Mouse (Mus musculus) midbrain, embryonic 11.5 days (tissue): ENCODE results near the gene Zfp398. TPM values are rescaled to one million over a fixed set of nuclear protein-coding genes. Genes with fewer than 3 reads are reported as not detected.
"Not testable (repeated sequence)": the region's sequence is repeated elsewhere in the genome, so short reads cannot be mapped to it uniquely, and the experiment has no call there.

ENCODE experiments used
- ATAC-seq: fragments of 200-750 bp; cut with Nextera tagmentation; 2 replicates; pipeline ENCODE4 v1.8.0; 2017; ENCODE audit warnings: moderate TSS enrichment, moderate library complexity; ENCODE audit not compliant: low FRiP score
- DNase-seq: peaks from one replicate; pipeline ENCODE4 v3.0.0; 2015; ENCODE audit warnings: low spot score; ENCODE audit errors: missing footprints
- H3K27ac ChIP-seq: fragments of 300-500 bp; sonication (generic); 2 replicates; pipeline ENCODE4 v1.5.1; 2014; ENCODE audit warnings: low read depth, low read length
- H3K27me3 ChIP-seq: fragments of 300-500 bp; sonication (generic); 2 replicates; pipeline ENCODE4 v1.6.1; 2014; ENCODE audit warnings: mild to moderate bottlenecking, low read length, moderate library complexity, mixed read lengths; ENCODE audit not compliant: control insufficient read depth, insufficient read depth
- H3K36me3 ChIP-seq: fragments of 300-500 bp; sonication (generic); 2 replicates; pipeline ENCODE4 v1.6.1; 2014; ENCODE audit warnings: mild to moderate bottlenecking, low read length, moderate library complexity, mixed read lengths; ENCODE audit not compliant: control insufficient read depth, insufficient read depth
- H3K4me1 ChIP-seq: fragments of 300-500 bp; sonication (generic); 2 replicates; pipeline ENCODE4 v1.6.1; 2014; ENCODE audit warnings: low read length; ENCODE audit not compliant: control insufficient read depth, insufficient read depth
- H3K4me2 ChIP-seq: fragments of 300-500 bp; sonication (generic); 2 replicates; pipeline ENCODE4 v1.6.1; 2014; ENCODE audit warnings: mild to moderate bottlenecking, moderate library complexity
- H3K4me3 ChIP-seq: fragments of 300-500 bp; sonication (generic); 2 replicates; pipeline ENCODE4 v1.5.1; 2014; ENCODE audit warnings: low read depth, low read length
- H3K9ac ChIP-seq: fragments of 300-500 bp; sonication (generic); 2 replicates; pipeline ENCODE4 v1.6.1; 2014; ENCODE audit warnings: low read length
- H3K9me3 ChIP-seq: fragments of 300-500 bp; sonication (generic); 2 replicates; pipeline ENCODE4 v1.6.1; 2016; ENCODE audit warnings: low read length; ENCODE audit not compliant: control insufficient read depth
- WGBS: fragments of 180-500 bp; shearing (Covaris S2); extraction: QIAGEN DNeasy Blood & Tissue Kit; methylation state at CpG from one replicate; pipeline ENCODE4 v1.1.7; 2014; 5-methylcytosine and 5-hydroxymethylcytosine counted together
- polyA plus RNA-seq: library from polyadenylated mRNA; unstranded; fragments of >200 nt; fragmentation: Nextera tagmentation; extraction: Ambion mirVana; gene quantifications from 2 replicates; pipeline ENCODE4 v1.2.1, GENCODE M21; 2014

The Zfp398 gene
- polyA plus RNA-seq, 1 experiment from 2014 or later = 7.6 TPM

GRCm38 (mm10) chr6:47832220-47832619 lies 3.2 kb upstream of the Zfp398 start:
- Histone ChIP-seq H3K4me2 (no peak overlapping the region), H3K4me3 (no peak overlapping the region), H3K9me3 (no peaks in the 10 kb centered on the region), H3K27ac (no peak overlapping the region), H3K4me1 (peaks cover 10% of the 10 kb centered on the region; the same call in 1 of the 2 replicates), H3K27me3 (no peaks in the 10 kb centered on the region), H3K36me3 (no peaks in the 10 kb centered on the region), H3K9ac (no peak overlapping the region)
- WGBS = 91% methylated on average over 1 of the region's 1 CpGs
- DNase-seq = peak; percentile 65
- ATAC-seq = no peak

DNA sequence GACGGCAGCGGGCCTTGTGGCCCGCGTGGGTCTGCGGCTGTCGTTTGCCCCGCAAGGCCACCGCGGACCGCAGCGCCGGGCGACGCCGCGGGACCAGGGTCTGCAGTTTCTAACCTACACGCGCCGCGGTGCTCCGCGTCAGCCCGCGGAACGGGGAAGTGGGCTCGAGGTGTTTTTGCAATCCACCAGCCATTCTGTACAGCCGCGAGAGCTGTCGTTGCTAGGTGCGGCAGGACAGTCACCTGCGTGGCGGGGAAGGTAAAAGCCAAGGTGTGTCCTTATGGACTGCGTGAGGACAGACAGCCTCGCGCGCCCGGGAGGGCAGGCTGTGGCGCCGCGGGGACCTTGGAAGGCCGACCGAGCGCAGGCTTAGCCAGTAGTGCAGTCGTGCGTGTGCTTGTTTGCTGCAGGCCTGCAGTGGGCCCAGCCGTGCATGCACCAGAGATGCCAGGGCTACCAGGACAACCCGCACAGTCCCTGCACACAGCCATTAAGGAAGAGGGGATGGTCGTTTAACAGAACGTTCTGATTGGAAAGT lies 592 bp downstream of the Zfp398 start:
- 0% methylated on average over 45 of the region's 49 CpGs for WGBS
- Histone ChIP-seq H3K4me2 (peak overlapping the region; percentile 68), H3K27me3 (no peaks in the 10 kb centered on the region), H3K9me3 (no peaks in the 10 kb centered on the region), H3K27ac (peak overlapping the region; percentile 92), H3K36me3 (no peaks in the 10 kb centered on the region), H3K4me1 (peaks cover 2% of the 10 kb centered on the region; the same call in 1 of the 2 replicates), H3K4me3 (peak overlapping the region; percentile 95), H3K9ac (peak overlapping the region; percentile 88)
- ATAC-seq (peak; percentile 82), DNase-seq (peak; percentile 96)

- Histone ChIP-seq H3K4me1 (peaks cover 2% of the 10 kb centered on the region; the same call in 1 of the 2 replicates), H3K4me2 (no peak overlapping the region), H3K27me3 (no peaks in the 10 kb centered on the region), H3K9me3 (no peaks in the 10 kb centered on the region), H3K4me3 (no peak overlapping the region), H3K36me3 (no peaks in the 10 kb centered on the region), H3K9ac (no peak overlapping the region), H3K27ac (no peak overlapping the region)
- no peak for ATAC-seq
- WGBS = 96% methylated on average over 2 of the region's 2 CpGs
- DNase-seq = no peak
These were observed 2.2 kb downstream of the Zfp398 start for GRCm38 (mm10) chr6:47837630-47838029.

- no peaks in the 10 kb centered on the region for H3K9me3 ChIP-seq
- no peak overlapping the region for H3K9ac ChIP-seq
- no peaks in the 10 kb centered on the region for H3K36me3 ChIP-seq
- 97% methylated on average over 1 of the region's 1 CpGs for WGBS
- no peaks in the 10 kb centered on the region for H3K27me3 ChIP-seq
- no peak for ATAC-seq
- H3K4me2 ChIP-seq = no peak overlapping the region
- H3K27ac ChIP-seq = no peak overlapping the region
- H3K4me1 ChIP-seq = peaks cover 2% of the 10 kb centered on the region; the same call in 1 of the 2 replicates
- no peak for DNase-seq
- H3K4me3 ChIP-seq = no peak overlapping the region
These were observed 5.6 kb downstream of the Zfp398 start for GRCm38 (mm10) chr6:47841077-47841476.

- H3K4me2 ChIP-seq = no peak overlapping the region
- H3K9ac ChIP-seq = no peak overlapping the region
- H3K9me3 ChIP-seq = no peaks in the 10 kb centered on the region
- H3K27ac ChIP-seq = no peak overlapping the region
- H3K4me3 ChIP-seq = no peak overlapping the region
- DNase-seq (no peak), ATAC-seq (no peak)
- no peaks in the 10 kb centered on the region for H3K4me1 ChIP-seq
- no peaks in the 10 kb centered on the region for H3K36me3 ChIP-seq
- H3K27me3 ChIP-seq = no peaks in the 10 kb centered on the region
- WGBS = 89% methylated on average over 2 of the region's 2 CpGs
These were observed 6.4 kb downstream of the Zfp398 start for GRCm38 (mm10) chr6:47841831-47842230.

DNA sequence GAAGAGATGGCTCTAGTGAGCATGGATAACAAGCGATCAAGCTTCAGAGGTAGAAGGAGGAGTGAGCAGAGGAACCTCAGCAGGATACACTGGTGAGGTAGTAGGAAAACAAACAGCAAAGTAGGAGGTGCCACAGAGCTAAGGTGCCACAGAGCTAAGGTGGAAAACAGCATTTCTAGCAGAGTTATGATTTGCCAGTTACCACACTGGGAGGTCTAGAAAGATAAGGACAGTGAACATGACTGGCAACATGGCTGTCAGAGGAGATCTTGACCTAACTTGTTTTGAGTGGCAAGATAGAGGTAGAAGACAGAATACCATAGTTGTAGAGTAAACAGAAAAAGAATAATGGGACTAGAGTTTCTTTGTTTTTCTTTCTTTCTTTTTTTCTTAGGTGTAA lies 6.9 kb downstream of the Zfp398 start:
- H3K4me2 ChIP-seq = no peak overlapping the region
- H3K9ac ChIP-seq = no peak overlapping the region
- ATAC-seq (no peak), DNase-seq (no peak)
- H3K4me3 ChIP-seq = no peak overlapping the region
- no peaks in the 10 kb centered on the region for H3K4me1 ChIP-seq
- no peaks in the 10 kb centered on the region for H3K27me3 ChIP-seq
- H3K9me3 ChIP-seq = no peaks in the 10 kb centered on the region
- H3K36me3 ChIP-seq = no peaks in the 10 kb centered on the region
- H3K27ac ChIP-seq = no peak overlapping the region
- 89% methylated on average over 1 of the region's 1 CpGs for WGBS

- H3K4me2 ChIP-seq = no peak overlapping the region
These were observed 10.3 kb downstream of the Zfp398 start for GRCm38 (mm10) chr6:47845779-47846178.

GRCm38 (mm10) chr6:47857241-47857640 lies 21.8 kb downstream of the Zfp398 start:
- no peak for DNase-seq
- ATAC-seq = no peak
- Histone ChIP-seq H3K9me3 (no peaks in the 10 kb centered on the region), H3K4me1 (no peaks in the 10 kb centered on the region), H3K27ac (no peak overlapping the region), H3K4me2 (no peak overlapping the region), H3K36me3 (0 out of 2 replicates have a peak, but pooled peaks cover 3% of the 10 kb centered on the region), H3K9ac (no peak overlapping the region), H3K4me3 (no peak overlapping the region), H3K27me3 (no peaks in the 10 kb centered on the region)
- WGBS = 94% methylated on average over 6 of the region's 6 CpGs

More at GRCm38 (mm10) chr6:47845779-47846178, 10.3 kb downstream of the Zfp398 start:
- H3K9ac ChIP-seq = no peak overlapping the region
- no peak for DNase-seq
- H3K27ac ChIP-seq = no peak overlapping the region
- no peaks in the 10 kb centered on the region for H3K27me3 ChIP-seq
- no peaks in the 10 kb centered on the region for H3K4me1 ChIP-seq
- H3K4me3 ChIP-seq = no peak overlapping the region
- no peaks in the 10 kb centered on the region for H3K9me3 ChIP-seq
- no peak for ATAC-seq
- H3K36me3 ChIP-seq = no peaks in the 10 kb centered on the region

- H3K9ac ChIP-seq, DNase-seq, H3K27ac ChIP-seq, H3K4me1 ChIP-seq, H3K36me3 ChIP-seq, H3K4me2 ChIP-seq, H3K9me3 ChIP-seq, H3K4me3 ChIP-seq, H3K27me3 ChIP-seq, ATAC-seq: not testable (repeated sequence)
- 89% methylated on average over 3 of the region's 3 CpGs for WGBS
These were observed 22.3 kb downstream of the Zfp398 start for GRCm38 (mm10) chr6:47857729-47858128.
